ENCODE assay signal across 8 mouse cellular contexts in genomic region chr1:186116701-186117488, GRCm38 (mm10). TPM values are rescaled to one million over a fixed set of nuclear protein-coding genes. Genes with fewer than 3 reads are reported as not detected.
DNase-seq lines count a peak whose midpoint lies in the region; TF ChIP-seq lines count a peak whose summit lies in the region.

Lyplal1 (minus strand) TSS chr1:186117310.

- no peak for TF ChIP-seq CTCF in cortical plate, adult 2 months (IDR thresholded peaks at IDR 0.05; ENCODE audit: extremely low read depth, insufficient read depth, low read length)

- H3K4me3 ChIP-seq in cortical plate, adult 2 months (ENCODE audit: insufficient read depth, low read length): peak within 1 kb of the TSS; percentile 87
- H3K4me3 ChIP-seq in megakaryocyte, embryonic 14.5 days (replicated peaks): peak within 1 kb of the TSS; percentile 96

- H3K9me3 ChIP-seq in megakaryocyte, embryonic 14.5 days: no peaks in the 10 kb centered on the region

- H3K4me1 ChIP-seq in cortical plate, adult 2 months (ENCODE audit: control insufficient read depth, insufficient read depth, low read length): no peaks in the 10 kb centered on the region
- H3K4me1 ChIP-seq in megakaryocyte, embryonic 14.5 days: peaks cover 6% of the 10 kb centered on the region

- no peaks in the 10 kb centered on the region for H3K27me3 ChIP-seq in megakaryocyte, embryonic 14.5 days (replicated peaks)

- H3K27ac ChIP-seq in cortical plate, adult 2 months (ENCODE audit: insufficient read depth, low read length): peak within 1 kb of the TSS; percentile 38

- intact Hi-C loops in gastrocnemius, postnatal 14 days (cut with DNase I; ENCODE audit: low total_unique reads): no loop called here

- TF ChIP-seq POLR2A in cortical plate, adult 2 months (IDR thresholded peaks at IDR 0.05; ENCODE audit: extremely low read depth, insufficient read depth, low read length): peak; percentile 91

- H3K36me3 ChIP-seq in megakaryocyte, embryonic 14.5 days (replicated peaks; ENCODE audit: low read length): peaks cover 6% of the 10 kb centered on the region

- peak; percentile 94 to 96 for DNase-seq in adrenal gland, adult 18-20 months (ENCODE audit: low spot score in 2 of 2)
- DNase-seq in gastrocnemius, postnatal 14 days: peak; percentile 97
- DNase-seq in induced T-regulatory cell, adult 2 months (ENCODE audit: low read depth): peak; percentile 25
- DNase-seq in left cerebral cortex, adult 9 months (ENCODE audit: low spot score in 2 of 2): peak; percentile 89 to 95
- DNase-seq in right cerebral cortex, postnatal 10 days (ENCODE audit: low spot score in 2 of 2): peak; percentile 97 to 98
- peak; percentile 96 for DNase-seq in urinary bladder, postnatal 14 days (ENCODE audit: low spot score)

RNA-seq across cellular contexts. Expression of gene Lyplal1, which starts in this region (rescaled TPM):
- total RNA-seq in adrenal gland, adult 18-20 months (2021): 10 to 100 TPM; 23.2 to 29.5 TPM
- 8.2 and 8.3 TPM in 2 replicates for polyA plus RNA-seq in cortical plate, adult 2 months (2012; rRNA removed)
- 1 to 10 TPM; 4.4 to 4.8 TPM for total RNA-seq in gastrocnemius, postnatal 14 days (2021)
- 9.4 and 25.2 TPM in 2 replicates for polyA plus RNA-seq in megakaryocyte, embryonic 14.5 days (2012; ENCODE audit: insufficient read depth, low replicate concordance)

Comparison
In these comparisons a context has a peak if more than half of its experiments do, and no peak if none do; other contexts are left out.
1. Peak in every context shown above with its lines: DNase-seq, H3K4me3 ChIP-seq and H3K27ac ChIP-seq.
2. RNA of gene Lyplal1 (total RNA-seq): 23.2 to 29.5 TPM in adrenal gland, adult 18-20 months; 4.4 to 4.8 TPM in gastrocnemius, postnatal 14 days; every median in the first group is over 4 times any median in the second.
3. DNase-seq: peak in every context shown above with its lines; median percentile 98 in right cerebral cortex, postnatal 10 days; 97 in gastrocnemius, postnatal 14 days; 96 in urinary bladder, postnatal 14 days; 95 in adrenal gland, adult 18-20 months; 92 in left cerebral cortex, adult 9 months; 25 in induced T-regulatory cell, adult 2 months.